In the genomic region with DNA sequence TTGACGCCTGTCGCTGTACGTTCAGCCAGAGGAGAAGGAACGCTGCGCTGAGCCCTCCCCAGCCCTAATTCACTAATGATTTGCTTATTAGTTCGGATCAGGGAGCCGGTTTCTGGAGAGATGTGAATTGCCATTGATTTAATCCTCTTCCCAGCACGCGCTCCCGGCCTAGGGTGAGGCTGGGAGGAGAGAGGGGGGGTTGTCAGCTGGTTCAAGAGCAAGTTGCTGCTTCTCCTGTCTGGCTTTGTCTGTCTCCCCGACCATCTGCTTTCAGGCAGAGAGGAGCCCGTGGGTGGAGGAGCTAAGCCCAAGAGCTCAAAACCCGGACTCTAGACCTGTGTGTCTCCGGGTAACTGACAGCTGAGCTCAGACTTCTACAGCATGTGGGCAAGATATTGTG, we compare ENCODE assay signal across 8 mouse cellular contexts.
DNase-seq lines count a peak whose midpoint lies in the region; ATAC-seq lines count a peak whose summit lies in the region.

No protein-coding gene starts in this region.

- H3K9me3 ChIP-seq in lung, embryonic 16.5 days (ENCODE audit: control insufficient read depth, low read length), result no peaks in the 10 kb centered on the region
- H3K9me3 ChIP-seq in forebrain, embryonic 12.5 days, result no peaks in the 10 kb centered on the region
- H3K9me3 ChIP-seq in limb, embryonic 15.5 days, result no peaks in the 10 kb centered on the region
- no peaks in the 10 kb centered on the region for H3K9me3 ChIP-seq in stomach, embryonic 16.5 days (replicated peaks; ENCODE audit: control insufficient read depth, low read length)

- H3K4me2 ChIP-seq in lung, embryonic 16.5 days (ENCODE audit: low read depth, low read length), result peak overlapping the region; percentile 37
- H3K4me2 ChIP-seq in forebrain, embryonic 12.5 days, result peak overlapping the region; percentile 39
- H3K4me2 ChIP-seq in limb, embryonic 15.5 days, result peak overlapping the region; percentile 24; the same call in 1 of the 2 replicates
- peak overlapping the region; percentile 38 for H3K4me2 ChIP-seq in stomach, embryonic 16.5 days (ENCODE audit: low read depth, low read length)

- no peak for DNase-seq in lung, postnatal 14 days
- no peak for DNase-seq in spleen, postnatal 14 days (ENCODE audit: low spot score in 2 of 2)
- DNase-seq in kidney, adult 8-10 months, result no peak
- no peak for DNase-seq in cerebellum, adult 8-10 months

- 18% methylated on average over 14 of the region's 14 CpGs for WGBS in lung, embryonic 16.5 days
- 6% methylated on average over 14 of the region's 14 CpGs for WGBS in forebrain, embryonic 12.5 days
- 24% methylated on average over 14 of the region's 14 CpGs for WGBS in limb, embryonic 15.5 days
- 20% methylated on average over 14 of the region's 14 CpGs for WGBS in stomach, embryonic 16.5 days

- no peak overlapping the region for H3K9ac ChIP-seq in lung, embryonic 16.5 days (ENCODE audit: low read length)
- H3K9ac ChIP-seq in forebrain, embryonic 12.5 days, result no peak overlapping the region
- no peak overlapping the region for H3K9ac ChIP-seq in limb, embryonic 15.5 days
- H3K9ac ChIP-seq in stomach, embryonic 16.5 days (ENCODE audit: low read length), result peak overlapping the region; percentile 15

- H3K27me3 ChIP-seq in lung, embryonic 16.5 days (ENCODE audit: control insufficient read depth, insufficient read depth, low read depth, low read length), result no peaks in the 10 kb centered on the region
- peaks cover 8% of the 10 kb centered on the region for H3K27me3 ChIP-seq in forebrain, embryonic 12.5 days
- peaks cover 8% of the 10 kb centered on the region; the same call in 1 of the 2 replicates for H3K27me3 ChIP-seq in limb, embryonic 15.5 days
- no peaks in the 10 kb centered on the region for H3K27me3 ChIP-seq in stomach, embryonic 16.5 days (ENCODE audit: control insufficient read depth, insufficient read depth, low read length)

- H3K36me3 ChIP-seq in lung, embryonic 16.5 days (ENCODE audit: control insufficient read depth, insufficient read depth, low read length), result no peaks in the 10 kb centered on the region
- H3K36me3 ChIP-seq in forebrain, embryonic 12.5 days (replicated peaks), result no peaks in the 10 kb centered on the region
- H3K36me3 ChIP-seq in limb, embryonic 15.5 days, result no peaks in the 10 kb centered on the region
- no peaks in the 10 kb centered on the region for H3K36me3 ChIP-seq in stomach, embryonic 16.5 days (ENCODE audit: control insufficient read depth, insufficient read depth, low read length)

- H3K4me1 ChIP-seq in lung, embryonic 16.5 days (replicated peaks; ENCODE audit: control insufficient read depth, insufficient read depth, low read length), result no peaks in the 10 kb centered on the region
- peaks cover 16% of the 10 kb centered on the region for H3K4me1 ChIP-seq in forebrain, embryonic 12.5 days
- peaks cover 2% of the 10 kb centered on the region; the same call in 1 of the 2 replicates for H3K4me1 ChIP-seq in limb, embryonic 15.5 days
- no peaks in the 10 kb centered on the region for H3K4me1 ChIP-seq in stomach, embryonic 16.5 days (ENCODE audit: control insufficient read depth, insufficient read depth, low read length)

- H3K27ac ChIP-seq in lung, embryonic 16.5 days (ENCODE audit: low read length), result no peak overlapping the region
- H3K27ac ChIP-seq in forebrain, embryonic 12.5 days, result peak overlapping the region; percentile 85
- no peak overlapping the region for H3K27ac ChIP-seq in limb, embryonic 15.5 days
- H3K27ac ChIP-seq in stomach, embryonic 16.5 days (ENCODE audit: low read length), result no peak overlapping the region

- ATAC-seq in lung, embryonic 16.5 days (ENCODE audit: low read depth), result no peak
- peak; percentile 76 for ATAC-seq in forebrain, embryonic 12.5 days (ENCODE audit: low FRiP score)
- no peak for ATAC-seq in limb, embryonic 15.5 days (ENCODE audit: insufficient number of reproducible peaks, low FRiP score, low TSS enrichment, low read depth)
- no peak for ATAC-seq in stomach, embryonic 16.5 days (ENCODE audit: insufficient read depth, low FRiP score)

- H3K4me3 ChIP-seq in lung, embryonic 16.5 days (ENCODE audit: low read length), result no peak overlapping the region
- no peak overlapping the region for H3K4me3 ChIP-seq in forebrain, embryonic 12.5 days (replicated peaks)
- H3K4me3 ChIP-seq in limb, embryonic 15.5 days, result 0 out of 2 replicates have a peak overlapping the region, but pooled peaks have one; percentile 4
- H3K4me3 ChIP-seq in stomach, embryonic 16.5 days (replicated peaks; ENCODE audit: low read length), result no peak overlapping the region
